Mouse (Mus musculus): ENCODE measurements around the gene Sh3bp5. TPM values are rescaled to one million over a fixed set of nuclear protein-coding genes. Genes with fewer than 3 reads are reported as not detected.
"Not testable (repeated sequence)": the region's sequence is repeated elsewhere in the genome, so short reads cannot be mapped to it uniquely, and the experiment has no call there.

Gene Sh3bp5
- polyA plus RNA-seq (2012; rRNA removed): 4.6 and 7.5 TPM in 2 replicates

GRCm38 (mm10) chr14:31435930-31436693 lies at the start of gene Sh3bp5:
TSS of gene Sh3bp5 (minus strand) at chr14:31436078.
- DNase-seq (ENCODE audit: low read depth, low spot score): peak; percentile 52
- 9% methylated on average over 49 of the region's 49 CpGs for WGBS

- no peak for DNase-seq (ENCODE audit: low read depth, low spot score)
- WGBS: 80% methylated on average over 5 of the region's 5 CpGs
Observed at GRCm38 (mm10) chr14:31482417-31482816, 46.5 kb upstream of the Sh3bp5 start.

GRCm38 (mm10) chr14:31473297-31473696 lies 37.4 kb upstream of the Sh3bp5 start:
- DNase-seq (ENCODE audit: low read depth, low spot score): no peak
- WGBS: 85% methylated on average over 2 of the region's 2 CpGs

GRCm38 (mm10) chr14:31472451-31473061 lies 36.7 kb upstream of the Sh3bp5 start:
- no peak for DNase-seq (ENCODE audit: low read depth, low spot score)
- 4% methylated on average over 5 of the region's 5 CpGs for WGBS

GRCm38 (mm10) chr14:31469711-31470110 lies 33.8 kb upstream of the Sh3bp5 start:
- 61% methylated on average over 4 of the region's 4 CpGs for WGBS
- no peak for DNase-seq (ENCODE audit: low read depth, low spot score)

- WGBS: 56% methylated on average over 8 of the region's 8 CpGs
- DNase-seq (ENCODE audit: low read depth, low spot score): no peak
Observed at GRCm38 (mm10) chr14:31464176-31464575, 28.3 kb upstream of the Sh3bp5 start.

- no peak for DNase-seq (ENCODE audit: low read depth, low spot score)
- 79% methylated on average over 6 of the region's 6 CpGs for WGBS
Observed at GRCm38 (mm10) chr14:31462886-31463285, 27.0 kb upstream of the Sh3bp5 start.

- DNase-seq (ENCODE audit: low read depth, low spot score): not testable (repeated sequence)
- 77% methylated on average over 5 of the region's 5 CpGs for WGBS
Observed at GRCm38 (mm10) chr14:31462226-31462625, 26.3 kb upstream of the Sh3bp5 start.

GRCm38 (mm10) chr14:31458006-31458405 lies 22.1 kb upstream of the Sh3bp5 start:
- DNase-seq (ENCODE audit: low read depth, low spot score): no peak
- 82% methylated on average over 12 of the region's 12 CpGs for WGBS

- DNase-seq (ENCODE audit: low read depth, low spot score): no peak
- 76% methylated on average over 6 of the region's 6 CpGs for WGBS
Observed at GRCm38 (mm10) chr14:31456064-31456721, 20.3 kb upstream of the Sh3bp5 start.

GRCm38 (mm10) chr14:31454849-31455566 lies 19.1 kb upstream of the Sh3bp5 start:
- 87% methylated on average over 8 of the region's 8 CpGs for WGBS
- no peak for DNase-seq (ENCODE audit: low read depth, low spot score)

GRCm38 (mm10) chr14:31453946-31454345 lies 18.1 kb upstream of the Sh3bp5 start:
- 80% methylated on average over 12 of the region's 12 CpGs for WGBS
- not testable (repeated sequence) for DNase-seq (ENCODE audit: low read depth, low spot score)

GRCm38 (mm10) chr14:31448994-31449393 lies 13.1 kb upstream of the Sh3bp5 start:
- DNase-seq (ENCODE audit: low read depth, low spot score): no peak
- WGBS: 45% methylated on average over 5 of the region's 5 CpGs

- 61% methylated on average over 6 of the region's 6 CpGs for whole genome bisulfite sequencing
- DNase-seq (ENCODE audit: low read depth, low spot score): no peak
Observed at GRCm38 (mm10) chr14:31443616-31444015, 7.7 kb upstream of the Sh3bp5 start.

- no peak for DNase-seq (ENCODE audit: low read depth, low spot score)
- WGBS: 80% methylated on average over 6 of the region's 6 CpGs
Observed at GRCm38 (mm10) chr14:31440725-31441124, 4.8 kb upstream of the Sh3bp5 start.

GRCm38 (mm10) chr14:31440230-31440629 lies 4.4 kb upstream of the Sh3bp5 start:
- no peak for DNase-seq (ENCODE audit: low read depth, low spot score)
- WGBS: 31% methylated on average over 3 of the region's 3 CpGs

- 30% methylated on average over 11 of the region's 11 CpGs for WGBS
- DNase-seq (ENCODE audit: low read depth, low spot score): no peak
Observed at GRCm38 (mm10) chr14:31439279-31439678, 3.4 kb upstream of the Sh3bp5 start.

GRCm38 (mm10) chr14:31437826-31438529 lies 2.1 kb upstream of the Sh3bp5 start:
- 74% methylated on average over 8 of the region's 8 CpGs for WGBS
- DNase-seq (ENCODE audit: low read depth, low spot score): no peak

All from large intestine, adult 2 months (tissue).